Mouse (Mus musculus) heart, postnatal 0 days (tissue): ENCODE data around the gene Lsm3.

ENCODE experiments used
- CTCF ChIP-seq: IDR thresholded peaks from 2 replicates; pipeline ENCODE4 v1.5.1; 2016; ENCODE audit warnings: antibody characterized with exemption, control low read depth, low read depth
- EP300 ChIP-seq: IDR thresholded peaks from 2 replicates; pipeline ENCODE4 v1.6.1; 2016; ENCODE audit warnings: antibody characterized with exemption, low read depth

- no peak for TF ChIP-seq CTCF
- TF ChIP-seq EP300 = no peak
These were observed 44.5 kb downstream of the Lsm3 start for GRCm38 (mm10) chr6:91560186-91560585.
